ENCODE assay signal across 9 mouse cellular contexts in the genomic region with DNA sequence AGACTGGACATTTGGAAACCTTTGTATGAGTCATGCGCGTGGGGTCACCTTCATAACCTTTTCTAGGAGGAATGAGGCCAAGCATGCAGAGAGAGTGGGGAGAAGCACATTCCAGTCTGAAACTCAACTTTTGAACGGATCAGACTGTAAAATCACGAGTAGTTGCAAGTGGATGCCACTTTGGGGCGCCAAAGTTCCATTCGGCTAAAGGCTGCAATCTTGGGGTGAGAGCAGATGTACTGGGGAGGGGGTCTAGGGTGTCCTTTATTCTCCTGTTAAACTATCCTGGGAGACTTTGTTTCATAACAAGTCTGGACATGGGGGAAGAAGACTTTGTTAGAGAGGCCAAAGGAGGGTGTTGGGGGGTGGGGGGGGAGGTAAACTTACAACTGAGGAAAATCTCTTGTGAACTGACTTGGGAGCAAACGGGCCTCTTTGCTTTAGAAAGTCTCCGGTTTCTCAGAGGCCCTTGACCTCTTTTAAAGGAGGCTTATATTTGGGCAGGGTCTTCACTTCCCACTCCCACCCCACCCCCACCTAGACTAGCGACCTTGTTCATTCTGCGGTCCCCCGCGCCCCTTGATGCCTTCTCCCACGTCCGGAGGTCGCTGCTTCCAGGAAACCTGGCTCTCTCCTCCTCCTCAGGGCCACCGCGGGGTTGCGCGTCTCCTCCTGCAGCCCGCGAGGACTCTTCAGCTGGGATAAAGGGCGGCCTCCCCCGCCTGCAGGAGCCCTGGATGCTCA. TPM values are rescaled to one million over a fixed set of nuclear protein-coding genes. Genes with fewer than 3 reads are reported as not detected.
DNase-seq lines count a peak whose midpoint lies in the region; ATAC-seq and TF ChIP-seq lines count a peak whose summit lies in the region.
"Had no signal": no experiment of that assay in that cellular context is flagged by ENCODE, and none has a peak within 500 bp of the region (broad histone marks: within the 10 kb centered on the region; RNA-seq: fewer than 3 reads in every experiment).

No protein-coding gene starts in this region.

- no peaks in the 10 kb centered on the region for H3K36me3 ChIP-seq in heart, postnatal 0 days (replicated peaks; ENCODE audit: control insufficient read depth, insufficient read depth, low read length)
- H3K36me3 ChIP-seq in limb, embryonic 15.5 days, result no peaks in the 10 kb centered on the region
- H3K36me3 ChIP-seq: G1E had no signal

- H3K4me3 ChIP-seq in heart, postnatal 0 days (ENCODE audit: low read depth, low read length), result peak overlapping the region; percentile 17
- H3K4me3 ChIP-seq in limb, embryonic 15.5 days, result peak overlapping the region; percentile 39

- no peak for TF ChIP-seq EP300 in heart, postnatal 0 days (IDR thresholded peaks at IDR 0.05; ENCODE audit: low read depth)

- H3K4me1 ChIP-seq in heart, postnatal 0 days (ENCODE audit: control insufficient read depth, insufficient read depth), result no peaks in the 10 kb centered on the region
- H3K4me1 ChIP-seq in limb, embryonic 15.5 days, result peaks cover 21% of the 10 kb centered on the region

- peak overlapping the region; percentile 45 for H3K4me2 ChIP-seq in heart, postnatal 0 days (ENCODE audit: low read depth, low read length)
- peak overlapping the region; percentile 70 for H3K4me2 ChIP-seq in limb, embryonic 15.5 days

- WGBS in heart, postnatal 0 days, result under 1% methylated on average over 23 of the region's 23 CpGs
- WGBS in limb, embryonic 15.5 days, result 2% methylated on average over 21 of the region's 23 CpGs

- no peak overlapping the region for H3K27ac ChIP-seq in heart, postnatal 0 days (ENCODE audit: low read depth)
- H3K27ac ChIP-seq in limb, embryonic 15.5 days, result no peak overlapping the region

- peak; percentile 80 for TF ChIP-seq CTCF in heart, postnatal 0 days (IDR thresholded peaks at IDR 0.05; ENCODE audit: low read depth)

- H3K9ac ChIP-seq in heart, postnatal 0 days (replicated peaks; ENCODE audit: low read depth, low read length), result no peak overlapping the region
- H3K9ac ChIP-seq in limb, embryonic 15.5 days, result no peak overlapping the region

- ATAC-seq in heart, postnatal 0 days (ENCODE audit: insufficient read depth, low read depth), result no peak
- ATAC-seq in limb, embryonic 15.5 days (ENCODE audit: insufficient number of reproducible peaks, low FRiP score, low TSS enrichment, low read depth), result no peak

- peaks cover 82% of the 10 kb centered on the region for H3K27me3 ChIP-seq in heart, postnatal 0 days (ENCODE audit: control insufficient read depth, insufficient read depth, low read length)
- H3K27me3 ChIP-seq in limb, embryonic 15.5 days, result peaks cover 74% of the 10 kb centered on the region

- H3K9me3 ChIP-seq in heart, postnatal 0 days (replicated peaks; ENCODE audit: control insufficient read depth, low read length), result no peaks in the 10 kb centered on the region
- no peaks in the 10 kb centered on the region for H3K9me3 ChIP-seq in limb, embryonic 15.5 days
- H3K9me3 ChIP-seq: G1E had no signal

- peak; percentile 59 to 78 for DNase-seq in cerebellum, postnatal 25 days
- DNase-seq in cerebellum, adult 8-10 months, result no peak
- DNase-seq in thymus, postnatal 4 days, result peak; percentile 24
- no peak for DNase-seq in thymus, postnatal 14 days
- no peak for DNase-seq in heart, postnatal 0 days (ENCODE audit: low spot score)
- peak; percentile 62 for DNase-seq in right cerebral cortex, postnatal 14 days
- no peak for DNase-seq in natural killer cell, adult 2 months (ENCODE audit: low spot score in 2 of 2)

RNA-seq across cellular contexts. Expression of gene Pou3f2, which starts 11.0 kb away (rescaled TPM):
- not detected in 2 replicates for total RNA-seq in heart, postnatal 0 days (2014; rRNA removed; ENCODE audit: low replicate concordance)
- polyA plus RNA-seq in heart, postnatal 0 days (2015; fragmentation: Nextera tagmentation; extraction: Ambion mirVana), result not detected in 2 replicates
- polyA plus RNA-seq in limb, embryonic 15.5 days (2015; fragmentation: Nextera tagmentation; extraction: Ambion mirVana), result 0.12 and 0.13 TPM in 2 replicates
- polyA plus RNA-seq: G1E had no signal

Comparison
In these comparisons a context has a peak if more than half of its experiments do, and no peak if none do; other contexts are left out.
1. DNase-seq: peak in cerebellum, postnatal 25 days (2 of 2), thymus, postnatal 4 days (single experiment) and right cerebral cortex, postnatal 14 days (single experiment); none in cerebellum, adult 8-10 months (single experiment), thymus, postnatal 14 days (single experiment), heart, postnatal 0 days (single experiment) and natural killer cell, adult 2 months (0 of 2).